Mouse (Mus musculus): ENCODE measurements around the gene Cic. TPM values are rescaled to one million over a fixed set of nuclear protein-coding genes. Genes with fewer than 3 reads are reported as not detected.

Cic gene
- total RNA-seq, 2 experiments from 2014 or later = 324 to 333 TPM

- DNase-seq = no peak
- intact Hi-C loops (cut with DNase I) = no loop called here
These were observed 67.0 kb downstream of the Cic start for GRCm38 (mm10) chr7:25334472-25334871.

GRCm38 (mm10) chr7:25339329-25339728 is 71.8 kb downstream of the Cic start:
- intact Hi-C loops (cut with DNase I) = no loop called here
- no peak for DNase-seq

- DNase-seq = no peak
These were observed 73.7 kb downstream of the Cic start for GRCm38 (mm10) chr7:25341000-25341784.

More at GRCm38 (mm10) chr7:25341000-25341784, 73.7 kb downstream of the Cic start:
- intact Hi-C loops (cut with DNase I) = no loop called here

Small RNAs within 50 kb of the gene (microRNA-seq; reads per million reads assigned to microRNA genes)
- not detected for gene Mir7048

Other genes starting within 250 kb of the Cic start
- gene Grik5, start 195.4 kb upstream of the Cic start, total RNA-seq (2021) = 100 to 1,000 TPM; 204 to 219 TPM
- 10 to 100 TPM; 25.2 to 26.9 TPM for gene Zfp574, start 195.1 kb upstream of the Cic start, total RNA-seq (2021)
- gene Pou2f2, start 88.0 kb upstream of the Cic start, total RNA-seq (2021) = 10 to 100 TPM; 17.7 to 18.7 TPM
- gene Dedd2, start 47.1 kb upstream of the Cic start, total RNA-seq (2021) = 10 to 100 TPM; 15.1 to 16.8 TPM
- gene Zfp526, start 46.3 kb upstream of the Cic start, total RNA-seq (2021) = 1 to 10 TPM; 6.5 to 7.8 TPM
- 100 to 1,000 TPM; 195 to 197 TPM for gene Gsk3a, start 29.9 kb upstream of the Cic start, total RNA-seq (2021)
- gene Erf, start 16.9 kb upstream of the Cic start, total RNA-seq (2021) = 10 to 100 TPM; 29.4 to 36.1 TPM
- 100 to 1,000 TPM; 234 to 250 TPM for gene Pafah1b3, start 30.3 kb downstream of the Cic start, total RNA-seq (2021)
- gene Prr19, start 33.7 kb downstream of the Cic start, total RNA-seq (2021) = under 1 TPM; 0.52 to 0.87 TPM
- 100 to 1,000 TPM in 1 of 2 experiments, 10 to 100 TPM in 1; 99.6 to 104 TPM for gene Tmem145, start 38.4 kb downstream of the Cic start, total RNA-seq (2021)
- 10 to 100 TPM; 81.0 to 89.9 TPM for gene Megf8, start 49.5 kb downstream of the Cic start, total RNA-seq (2021)
- gene Cnfn, start 102.0 kb downstream of the Cic start, total RNA-seq (2021) = not detected
- gene Lipe, start 131.0 kb downstream of the Cic start, total RNA-seq (2021) = 1 to 10 TPM; 8.3 to 9.0 TPM
- not detected for gene Cxcl17, start 145.2 kb downstream of the Cic start, total RNA-seq (2021)
- 1 to 10 TPM in 1 of 2 experiments, under 1 TPM in 1; 0.70 to 1.0 TPM for gene Ceacam1, start 209.9 kb downstream of the Cic start, total RNA-seq (2021)

Data from left cerebral cortex, postnatal 4 days (tissue).